Mouse (Mus musculus) forebrain, postnatal 0 days (tissue): ENCODE measurements at regions not wholly inside any gene's neighbourhood (a gene's known extent, or its start where the extent isn't known, plus 50 kb on each side); places are given as distances from the start of the nearest gene placed in this dataset.
A peak's percentile ranks its signal among the peaks of the same experiment; 100 is the strongest.

ENCODE experiments used
- ATAC-seq: fragments of 200-750 bp; cut with Nextera tagmentation; 2 replicates; pipeline ENCODE4 v1.8.0; 2017; ENCODE audit warnings: mild to moderate bottlenecking, moderate library complexity
- DNase-seq: peaks from one replicate; pipeline ENCODE4 v3.0.0-alpha.2; 2015
- H3K27ac ChIP-seq: fragments of 300-500 bp; sonication (generic); 2 replicates; pipeline ENCODE4 v1.5.1; 2014; ENCODE audit warnings: low read depth, mild to moderate bottlenecking, antibody characterized with exemption, low read length, moderate library complexity, mixed read lengths
- H3K27me3 ChIP-seq: fragments of 300-500 bp; sonication (generic); 2 replicates; pipeline ENCODE4 v1.6.1; 2014; ENCODE audit warnings: mild to moderate bottlenecking, low read length, mixed read lengths; ENCODE audit not compliant: insufficient read depth
- H3K36me3 ChIP-seq: fragments of 300-500 bp; sonication (generic); 2 replicates; pipeline ENCODE4 v1.6.1; 2014; ENCODE audit warnings: mild to moderate bottlenecking, moderate library complexity; ENCODE audit not compliant: insufficient read depth
- H3K4me1 ChIP-seq: fragments of 300-500 bp; sonication (generic); 2 replicates; pipeline ENCODE4 v1.6.1; 2014; ENCODE audit warnings: antibody characterized with exemption; ENCODE audit not compliant: insufficient read depth
- H3K4me2 ChIP-seq: fragments of 300-500 bp; sonication (generic); 2 replicates; pipeline ENCODE4 v1.6.1; 2014; ENCODE audit warnings: low read depth, mild to moderate bottlenecking, moderate library complexity
- H3K4me3 ChIP-seq: fragments of 300-500 bp; sonication (generic); 2 replicates; pipeline ENCODE4 v1.5.1; 2014; ENCODE audit warnings: low read depth, low read length, mixed read lengths
- H3K9ac ChIP-seq: fragments of 300-500 bp; sonication (generic); 2 replicates; pipeline ENCODE4 v1.6.1; 2014; ENCODE audit warnings: mild to moderate bottlenecking
- H3K9me3 ChIP-seq: fragments of 300-500 bp; sonication (generic); 2 replicates; pipeline ENCODE4 v1.6.1; 2016; ENCODE audit warnings: low read length
- CTCF ChIP-seq: sonication (generic); IDR thresholded peaks from 2 replicates; pipeline ENCODE4 v1.5.1; 2016; ENCODE audit warnings: antibody characterized with exemption, control low read depth, low read depth
- WGBS: fragments of 180-500 bp; shearing (Covaris S2); extraction: QIAGEN DNeasy Blood & Tissue Kit; methylation state at CpG from one replicate; pipeline ENCODE4 v1.1.7; 2014; 5-methylcytosine and 5-hydroxymethylcytosine counted together

DNA sequence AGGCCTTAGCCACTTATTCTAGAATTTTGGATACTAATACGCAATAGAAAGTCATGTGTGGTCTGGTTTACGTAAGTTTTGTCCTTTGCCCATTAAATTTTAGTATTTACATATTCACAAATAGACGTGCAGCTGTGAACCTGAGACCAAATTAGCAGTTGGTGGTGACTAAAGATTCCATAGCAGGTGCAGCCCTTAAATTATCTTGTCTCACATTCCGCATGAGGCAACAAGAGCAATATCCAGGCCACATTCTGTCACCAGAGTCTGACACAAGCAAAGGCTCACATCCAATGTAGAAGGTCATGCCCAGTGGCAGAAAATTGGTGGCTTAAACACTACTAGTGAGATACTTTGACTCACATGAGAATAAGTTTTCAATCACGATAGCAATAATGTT lies 473.0 kb downstream of the Nyap2 start:
- no peak for TF ChIP-seq CTCF
- Histone ChIP-seq H3K9me3 (no peaks in the 10 kb centered on the region), H3K4me1 (no peaks in the 10 kb centered on the region), H3K36me3 (no peaks in the 10 kb centered on the region), H3K27ac (no peak overlapping the region), H3K4me2 (no peak overlapping the region), H3K4me3 (no peak overlapping the region), H3K27me3 (no peaks in the 10 kb centered on the region), H3K9ac (no peak overlapping the region)
- DNase-seq (no peak), ATAC-seq (no peak)
- WGBS, result 88% methylated on average over 5 of the region's 5 CpGs

DNA sequence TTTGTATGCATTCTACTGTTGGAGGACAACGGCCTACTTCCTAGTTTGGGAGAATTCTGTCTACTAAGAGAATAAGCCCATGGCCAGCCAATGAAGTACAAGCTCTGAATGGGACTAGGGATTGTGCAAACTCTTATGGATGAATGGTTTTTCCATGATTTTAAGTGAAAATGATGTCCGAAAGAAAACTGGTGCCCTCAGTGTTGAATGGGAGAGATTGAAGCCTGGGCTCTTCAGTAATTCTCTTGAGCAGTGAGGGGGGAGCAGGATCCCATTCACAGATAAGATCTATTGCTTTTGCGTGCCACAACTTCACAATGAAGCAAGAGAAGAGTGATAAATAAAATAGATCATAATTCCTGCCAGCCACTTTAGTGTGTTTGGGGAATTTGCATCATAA lies 476.0 kb downstream of the Nyap2 start:
- ATAC-seq (no peak), DNase-seq (no peak)
- Histone ChIP-seq H3K9me3 (no peaks in the 10 kb centered on the region), H3K27ac (no peak overlapping the region), H3K27me3 (no peaks in the 10 kb centered on the region), H3K4me1 (no peaks in the 10 kb centered on the region), H3K9ac (no peak overlapping the region), H3K4me2 (no peak overlapping the region), H3K36me3 (no peaks in the 10 kb centered on the region), H3K4me3 (no peak overlapping the region)
- TF ChIP-seq CTCF, result no peak
- WGBS, result 86% methylated on average over 3 of the region's 3 CpGs

DNA sequence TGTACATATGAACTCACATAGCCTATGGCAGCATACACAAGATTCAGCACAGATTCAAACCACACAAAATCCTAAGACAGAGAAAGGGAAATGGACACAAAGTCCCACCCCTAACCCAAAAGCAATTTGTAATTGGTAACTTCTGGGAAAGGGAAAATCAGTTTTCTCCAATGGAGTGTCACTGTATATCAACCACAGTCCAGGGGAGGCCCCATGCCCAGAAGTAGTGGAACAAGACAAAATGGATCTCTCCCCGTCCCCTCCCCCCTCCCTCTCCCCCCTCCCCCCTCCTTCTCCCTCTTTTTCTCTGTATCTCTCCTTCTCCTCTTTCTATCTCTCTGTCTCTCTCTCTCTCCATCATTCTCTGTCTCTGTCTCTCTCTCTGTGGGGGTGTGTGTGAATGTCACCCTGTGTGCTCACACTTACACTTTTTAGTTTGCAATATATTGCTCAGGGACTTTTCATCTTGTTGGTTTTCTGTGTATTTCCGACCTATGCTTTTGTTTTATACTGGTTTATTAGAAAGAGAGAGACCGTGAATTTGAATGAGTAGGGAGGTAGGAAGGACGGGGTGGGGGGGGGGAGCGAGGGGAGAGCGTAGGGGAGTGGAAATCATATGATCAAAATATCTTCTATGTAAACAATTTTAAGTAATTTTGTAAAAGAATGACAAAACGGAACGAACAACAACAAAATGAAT lies 500.4 kb downstream of the Nyap2 start:
- no peak for DNase-seq
- H3K27me3 ChIP-seq, result no peaks in the 10 kb centered on the region
- peaks cover 6% of the 10 kb centered on the region; the same call in 1 of the 2 replicates for H3K4me1 ChIP-seq
- peak overlapping the region; percentile 12; the same call in 1 of the 2 replicates for H3K4me3 ChIP-seq
- H3K9me3 ChIP-seq, result no peaks in the 10 kb centered on the region
- H3K27ac ChIP-seq, result peak overlapping the region; percentile 4; the same call in 1 of the 2 replicates
- H3K36me3 ChIP-seq, result no peaks in the 10 kb centered on the region
- ATAC-seq, result no peak
- TF ChIP-seq CTCF, result no peak
- peak overlapping the region; percentile 40 for H3K4me2 ChIP-seq
- peak overlapping the region; percentile 40; the same call in 1 of the 2 replicates for H3K9ac ChIP-seq
- 27% methylated on average over 8 of the region's 8 CpGs for WGBS

DNA sequence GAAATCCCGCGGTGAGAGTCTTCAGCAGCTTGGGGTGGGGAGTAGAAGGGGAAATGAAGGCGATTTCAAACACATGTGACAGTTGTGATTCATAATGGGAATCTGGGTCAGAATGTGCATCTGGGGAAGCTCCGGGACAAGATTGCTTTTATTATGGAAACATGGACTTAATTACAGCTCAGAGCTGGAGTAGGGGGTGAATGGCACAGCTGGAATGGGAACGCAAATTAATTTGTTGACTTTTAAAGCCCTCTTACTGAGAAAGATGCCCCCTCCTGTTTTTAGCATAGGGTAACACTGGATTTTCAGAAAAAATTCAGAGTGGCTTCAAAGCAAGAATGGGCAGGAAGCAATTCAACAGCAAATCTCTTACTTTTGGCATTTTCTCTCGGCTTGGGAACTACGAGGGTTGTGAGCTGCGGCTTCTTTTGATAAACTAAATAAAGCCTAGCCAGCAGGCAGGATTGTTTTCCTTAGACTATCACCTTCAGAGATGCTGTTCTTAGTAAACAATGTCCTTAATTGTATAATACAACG lies 501.0 kb downstream of the Nyap2 start:
- peaks cover 6% of the 10 kb centered on the region; the same call in 1 of the 2 replicates for H3K4me1 ChIP-seq
- no peaks in the 10 kb centered on the region for H3K36me3 ChIP-seq
- ATAC-seq (peak; percentile 63), DNase-seq (peak; percentile 25)
- peak overlapping the region; percentile 12; the same call in 1 of the 2 replicates for H3K4me3 ChIP-seq
- peak overlapping the region; percentile 40 for H3K4me2 ChIP-seq
- peak overlapping the region; percentile 40 for H3K9ac ChIP-seq
- H3K27ac ChIP-seq, result peak overlapping the region; percentile 4; the same call in 1 of the 2 replicates
- TF ChIP-seq CTCF, result no peak
- no peaks in the 10 kb centered on the region for H3K9me3 ChIP-seq
- no peaks in the 10 kb centered on the region for H3K27me3 ChIP-seq
- WGBS, result 13% methylated on average over 9 of the region's 9 CpGs

DNA sequence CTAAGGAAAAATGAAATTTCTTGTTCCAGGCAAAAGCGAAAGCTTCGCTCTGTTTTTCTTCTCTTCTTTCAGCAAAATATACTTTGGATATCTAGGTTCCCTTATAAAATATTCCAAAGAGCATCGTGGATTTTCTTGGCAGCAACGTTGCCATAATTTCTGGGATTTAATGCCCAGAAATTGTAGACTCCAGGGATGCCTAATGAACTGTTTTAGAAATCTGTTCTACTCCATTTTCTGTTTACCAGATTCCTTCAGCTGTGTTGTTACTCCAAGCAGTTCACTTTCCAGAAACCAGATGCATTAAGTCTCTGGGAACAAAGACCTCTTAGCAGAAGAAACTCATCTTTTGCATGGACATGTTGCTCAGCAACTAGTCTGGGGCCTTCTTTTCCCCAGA lies 504.5 kb downstream of the Nyap2 start:
- ATAC-seq, result no peak
- no peaks in the 10 kb centered on the region for H3K27me3 ChIP-seq
- H3K9me3 ChIP-seq, result no peaks in the 10 kb centered on the region
- H3K36me3 ChIP-seq, result no peaks in the 10 kb centered on the region
- no peak for TF ChIP-seq CTCF
- H3K9ac ChIP-seq, result no peak overlapping the region
- no peak overlapping the region for H3K4me2 ChIP-seq
- H3K27ac ChIP-seq, result no peak overlapping the region
- no peak overlapping the region for H3K4me3 ChIP-seq
- WGBS, result 72% methylated on average over 4 of the region's 4 CpGs
- peaks cover 6% of the 10 kb centered on the region; the same call in 1 of the 2 replicates for H3K4me1 ChIP-seq
- DNase-seq, result peak; percentile 8

DNA sequence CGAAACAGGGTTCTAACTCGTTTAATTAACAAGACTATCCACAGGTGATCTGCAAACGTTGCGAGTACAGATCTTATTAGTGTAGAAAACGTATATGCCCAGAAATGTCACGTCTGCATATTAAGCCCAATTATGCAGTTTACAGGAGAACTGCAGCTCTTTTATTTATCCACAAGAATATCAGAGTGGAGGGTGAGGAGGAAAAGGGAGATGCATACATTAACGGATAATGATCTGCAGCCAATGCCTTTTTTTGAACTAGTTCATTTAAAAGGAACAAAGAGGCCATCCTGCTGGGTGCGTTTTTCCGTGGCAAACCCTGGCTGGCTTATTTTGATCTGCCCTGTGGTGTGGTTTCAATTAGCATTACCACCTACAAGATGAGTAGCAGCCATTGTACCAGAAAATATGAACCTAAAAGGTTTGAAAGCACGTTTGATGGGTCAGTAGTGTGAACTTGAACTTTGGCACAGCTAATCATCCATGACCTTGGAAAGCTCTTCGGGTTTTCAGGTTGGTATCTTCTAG lies 511.1 kb downstream of the Nyap2 start:
- no peak for TF ChIP-seq CTCF
- ATAC-seq (no peak), DNase-seq (no peak)
- 10% methylated on average over 11 of the region's 11 CpGs for WGBS
- Histone ChIP-seq H3K4me1 (no peaks in the 10 kb centered on the region), H3K9me3 (no peaks in the 10 kb centered on the region), H3K36me3 (no peaks in the 10 kb centered on the region), H3K4me3 (no peak overlapping the region), H3K27me3 (no peaks in the 10 kb centered on the region), H3K9ac (no peak overlapping the region), H3K27ac (no peak overlapping the region), H3K4me2 (no peak overlapping the region)

DNA sequence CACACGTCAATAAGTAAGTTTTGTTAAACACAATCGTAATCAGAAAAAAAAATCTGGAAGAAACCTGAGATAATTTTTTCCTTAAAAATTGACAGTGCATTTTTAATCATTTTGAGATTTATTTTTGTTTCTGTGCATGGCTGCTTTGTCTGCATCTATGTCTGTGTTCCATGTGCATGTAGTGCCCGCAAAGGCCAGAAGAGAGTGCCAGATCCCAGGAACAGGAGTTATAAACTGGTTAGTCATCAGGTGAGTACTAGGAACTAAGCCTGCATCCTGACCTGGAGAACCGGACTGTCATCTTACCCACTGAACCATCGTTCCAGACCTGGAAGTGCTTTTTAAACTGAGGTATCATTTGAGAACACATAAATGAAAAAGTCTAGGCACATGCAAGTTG lies 514.9 kb downstream of the Nyap2 start:
- H3K36me3 ChIP-seq, result no peaks in the 10 kb centered on the region
- no peak overlapping the region for H3K4me2 ChIP-seq
- H3K4me1 ChIP-seq, result peaks cover 12% of the 10 kb centered on the region; the same call in 1 of the 2 replicates
- H3K27ac ChIP-seq, result no peak overlapping the region
- WGBS, result 91% methylated on average over 5 of the region's 5 CpGs
- ATAC-seq (no peak), DNase-seq (peak; percentile 17)
- no peaks in the 10 kb centered on the region for H3K27me3 ChIP-seq
- TF ChIP-seq CTCF, result peak; percentile 55
- H3K9ac ChIP-seq, result no peak overlapping the region
- H3K9me3 ChIP-seq, result no peaks in the 10 kb centered on the region
- H3K4me3 ChIP-seq, result no peak overlapping the region
